Mouse (Mus musculus) kidney, adult 2 months (tissue): ENCODE results near the gene Rep15.

Experiments used
- CTCF ChIP-seq: fragments of 200-500 bp; conservative IDR thresholded peaks from 2 replicates; pipeline ENCODE4 v1.5.1; 2011; ENCODE audit warnings: low read depth, mild to moderate bottlenecking, control low read depth, low read length, moderate library complexity, mixed read lengths; ENCODE audit not compliant: insufficient read depth, insufficient read length
- POLR2A ChIP-seq: fragments of 200-500 bp; IDR thresholded peaks from one replicate; pipeline ENCODE4 v1.6.1; 2011; ENCODE audit warnings: low read depth, low read length, control low read depth

- TF ChIP-seq CTCF (no peak), POLR2A (no peak)
These were observed 20.1 kb downstream of the Rep15 start for GRCm38 (mm10) chr6:147052440-147052839.
